In genomic region chr10:62230708-62231394, GRCm38 (mm10) we compare ENCODE assay signal across 7 mouse cellular contexts. TPM values are rescaled to one million over a fixed set of nuclear protein-coding genes. Genes with fewer than 3 reads are reported as not detected.
DNase-seq lines count a peak whose midpoint lies in the region; ATAC-seq and TF ChIP-seq lines count a peak whose summit lies in the region.

TSS of gene Tspan15 (minus strand) at chr10:62231251.

- H3K4me2 ChIP-seq in embryonic facial prominence, embryonic 13.5 days = peak within 1 kb of the TSS; percentile 93
- H3K4me2 ChIP-seq in limb, embryonic 11.5 days (ENCODE audit: low read depth, severe bottlenecking) = peak within 1 kb of the TSS; percentile 95
- H3K4me2 ChIP-seq in midbrain, embryonic 14.5 days (ENCODE audit: low read length) = peak within 1 kb of the TSS; percentile 94

- 3% methylated on average over 58 of the region's 59 CpGs for WGBS in bone marrow, adult 2 months
- under 1% methylated on average over 59 of the region's 59 CpGs for WGBS in embryonic facial prominence, embryonic 13.5 days
- 1% methylated on average over 57 of the region's 59 CpGs for WGBS in kidney, adult 2 months
- WGBS in limb, embryonic 11.5 days = under 1% methylated on average over 58 of the region's 59 CpGs
- WGBS in midbrain, embryonic 14.5 days = under 1% methylated on average over 59 of the region's 59 CpGs

- no peak within 1 kb of the TSS; the same call in 1 of the 2 replicates for H3K27ac ChIP-seq in bone marrow, adult 2 months (ENCODE audit: control insufficient read depth, insufficient read depth, low read depth, low read length, poor library complexity)
- 0 out of 2 replicates have a peak within 1 kb of the TSS, but pooled peaks have one; percentile 48 for H3K27ac ChIP-seq in embryonic facial prominence, embryonic 13.5 days
- peak within 1 kb of the TSS; percentile 76 for H3K27ac ChIP-seq in kidney, adult 2 months (ENCODE audit: insufficient read depth, low read depth, low read length)
- no peak within 1 kb of the TSS for H3K27ac ChIP-seq in limb, embryonic 11.5 days (replicated peaks; ENCODE audit: low read depth, low read length)
- no peak within 1 kb of the TSS for H3K27ac ChIP-seq in midbrain, embryonic 14.5 days (replicated peaks; ENCODE audit: low read depth, low read length)

- no peaks in the 10 kb centered on the region for H3K36me3 ChIP-seq in embryonic facial prominence, embryonic 13.5 days
- H3K36me3 ChIP-seq in kidney, adult 2 months (ENCODE audit: control insufficient read depth, insufficient read depth, low read length) = no peaks in the 10 kb centered on the region
- H3K36me3 ChIP-seq in limb, embryonic 11.5 days (ENCODE audit: control insufficient read depth, insufficient read depth, low read length) = no peaks in the 10 kb centered on the region
- H3K36me3 ChIP-seq in midbrain, embryonic 14.5 days (ENCODE audit: control insufficient read depth, insufficient read depth, low read length) = no peaks in the 10 kb centered on the region

- ATAC-seq in embryonic facial prominence, embryonic 13.5 days (ENCODE audit: insufficient number of reproducible peaks, insufficient read depth, low FRiP score, low TSS enrichment, low read depth) = peak; percentile 93
- ATAC-seq in limb, embryonic 11.5 days (ENCODE audit: insufficient number of reproducible peaks, low FRiP score, low TSS enrichment, low read depth) = peak; percentile 92
- ATAC-seq in midbrain, embryonic 14.5 days (ENCODE audit: low FRiP score, low TSS enrichment) = peak; percentile 93

- peak; percentile 95 for DNase-seq in heart, adult 18-20 months
- DNase-seq in kidney, adult 2 months = peak; percentile 98
- peak; percentile 98 for DNase-seq in limb, embryonic 11.5 days (ENCODE audit: low spot score)
- DNase-seq in midbrain, embryonic 14.5 days = peak; percentile 94
- peak; percentile 80 to 83 for DNase-seq in spleen, adult 18-20 months

- peaks cover 6% of the 10 kb centered on the region for H3K27me3 ChIP-seq in embryonic facial prominence, embryonic 13.5 days
- no peaks in the 10 kb centered on the region for H3K27me3 ChIP-seq in kidney, adult 2 months (replicated peaks; ENCODE audit: control insufficient read depth, insufficient read depth, low read length)
- no peaks in the 10 kb centered on the region for H3K27me3 ChIP-seq in limb, embryonic 11.5 days (ENCODE audit: control insufficient read depth, insufficient read depth, low read length)
- H3K27me3 ChIP-seq in midbrain, embryonic 14.5 days (ENCODE audit: control insufficient read depth, insufficient read depth, low read length) = no peaks in the 10 kb centered on the region

- peak; percentile 34; the same call in 1 of the 2 replicates for TF ChIP-seq POLR2A in bone marrow, adult 2 months (IDR thresholded peaks at IDR 0.05; ENCODE audit: borderline replicate concordance, control insufficient read depth, low read depth, low read length)
- TF ChIP-seq POLR2A in kidney, adult 2 months (IDR thresholded peaks at IDR 0.05; ENCODE audit: low read depth, low read length) = peak; percentile 64

- no peak for TF ChIP-seq CTCF in bone marrow, adult 2 months (IDR thresholded peaks at IDR 0.05; ENCODE audit: control insufficient read depth, insufficient read depth, low read length)
- no peak for TF ChIP-seq CTCF in kidney, adult 2 months (conservative IDR thresholded peaks at IDR 0.05; ENCODE audit: insufficient read depth, insufficient read length, low read depth, low read length)

- no peaks in the 10 kb centered on the region; the same call in 1 of the 2 replicates for H3K4me1 ChIP-seq in bone marrow, adult 2 months (ENCODE audit: control insufficient read depth, insufficient read depth, low read length)
- peaks cover 18% of the 10 kb centered on the region for H3K4me1 ChIP-seq in embryonic facial prominence, embryonic 13.5 days
- peaks cover 15% of the 10 kb centered on the region for H3K4me1 ChIP-seq in kidney, adult 2 months (ENCODE audit: control insufficient read depth, insufficient read depth, low read length)
- 0 out of 2 replicates have a peak, but pooled peaks cover 5% of the 10 kb centered on the region for H3K4me1 ChIP-seq in limb, embryonic 11.5 days (ENCODE audit: control insufficient read depth, insufficient read depth, low read length)
- H3K4me1 ChIP-seq in midbrain, embryonic 14.5 days (ENCODE audit: control insufficient read depth, insufficient read depth, low read length) = peaks cover 10% of the 10 kb centered on the region; the same call in 1 of the 2 replicates

- peak within 1 kb of the TSS; percentile 48 for H3K4me3 ChIP-seq in bone marrow, adult 2 months (replicated peaks; ENCODE audit: control insufficient read depth, low read depth, low read length)
- peak within 1 kb of the TSS; percentile 62 for H3K4me3 ChIP-seq in embryonic facial prominence, embryonic 13.5 days
- H3K4me3 ChIP-seq in kidney, adult 2 months (ENCODE audit: insufficient read depth, low read depth, low read length) = peak within 1 kb of the TSS; percentile 84
- peak within 1 kb of the TSS; percentile 59 for H3K4me3 ChIP-seq in limb, embryonic 11.5 days (ENCODE audit: low read depth, low read length)
- peak within 1 kb of the TSS; percentile 60 for H3K4me3 ChIP-seq in midbrain, embryonic 14.5 days (replicated peaks; ENCODE audit: low read depth, low read length)

- no peaks in the 10 kb centered on the region for H3K9me3 ChIP-seq in embryonic facial prominence, embryonic 13.5 days
- no peaks in the 10 kb centered on the region for H3K9me3 ChIP-seq in limb, embryonic 11.5 days (ENCODE audit: control insufficient read depth, low read length)
- H3K9me3 ChIP-seq in midbrain, embryonic 14.5 days (ENCODE audit: control insufficient read depth, low read length) = no peaks in the 10 kb centered on the region

- H3K9ac ChIP-seq in embryonic facial prominence, embryonic 13.5 days = peak within 1 kb of the TSS; percentile 72
- peak within 1 kb of the TSS; percentile 70 for H3K9ac ChIP-seq in limb, embryonic 11.5 days (ENCODE audit: low read length)
- H3K9ac ChIP-seq in midbrain, embryonic 14.5 days (replicated peaks; ENCODE audit: low read length) = peak within 1 kb of the TSS; percentile 66

RNA-seq across cellular contexts. Expression of gene Tspan15, which starts in this region (rescaled TPM):
- polyA plus RNA-seq in bone marrow, adult 2 months (2011; ENCODE audit: insufficient read depth, insufficient read length, low replicate concordance, missing spikeins) = 2.7 and 5.3 TPM in 2 replicates
- 9.8 and 11.3 TPM in 2 replicates for polyA plus RNA-seq in embryonic facial prominence, embryonic 13.5 days (2015; fragmentation: Nextera tagmentation; extraction: Ambion mirVana)
- 1 to 10 TPM; 6.6 to 8.8 TPM for total RNA-seq in heart, adult 18-20 months (2021)
- polyA plus RNA-seq in kidney, adult 2 months (2012; rRNA removed) = 38.8 and 52.7 TPM in 2 replicates
- polyA plus RNA-seq in limb, embryonic 11.5 days (2014; fragmentation: Nextera tagmentation; extraction: Ambion mirVana) = 8.8 and 10.4 TPM in 2 replicates
- polyA plus RNA-seq in midbrain, embryonic 14.5 days (2014; fragmentation: Nextera tagmentation; extraction: Ambion mirVana) = 12.7 and 13.4 TPM in 2 replicates

Comparison
In these comparisons a context has a peak if more than half of its experiments do, and no peak if none do; other contexts are left out.
1. H3K27ac ChIP-seq: peak in embryonic facial prominence, embryonic 13.5 days (single experiment) and kidney, adult 2 months (single experiment); none in bone marrow, adult 2 months (single experiment), limb, embryonic 11.5 days (single experiment) and midbrain, embryonic 14.5 days (single experiment).
2. Peak in every context shown above with its lines, with median percentiles within 50 percentile points of each other: H3K4me3 ChIP-seq, ATAC-seq, H3K4me2 ChIP-seq, H3K9ac ChIP-seq and DNase-seq.